Mouse (Mus musculus) myocyte (in vitro differentiated cells): Measurements from ENCODE around the gene Ldha. TPM values are rescaled to one million over a fixed set of nuclear protein-coding genes. Genes with fewer than 3 reads are reported as not detected.
A peak's percentile ranks its signal among the peaks of the same experiment; 100 is the strongest.

Experiments
- H3K27me3 ChIP-seq: one replicate; pipeline ENCODE4 v1.6.1; 2011; ENCODE audit not compliant: control insufficient read depth, insufficient read depth, insufficient read length
- H3K36me3 ChIP-seq: one replicate; pipeline ENCODE4 v1.6.1; 2011; ENCODE audit not compliant: control insufficient read depth, insufficient read depth
- H3K4me2 ChIP-seq: one replicate; pipeline ENCODE4 v1.6.1; 2011; ENCODE audit warnings: low read depth, control low read depth
- H3K4me3 ChIP-seq: one replicate; pipeline ENCODE4 v1.5.1; 2011; ENCODE audit warnings: mild to moderate bottlenecking, control low read depth, moderate library complexity
- H3K79me2 ChIP-seq: one replicate; pipeline ENCODE4 v1.6.1; 2011; ENCODE audit not compliant: control insufficient read depth, insufficient read depth
- H3ac ChIP-seq: one replicate; pipeline ENCODE4 v1.6.1; 2011; ENCODE audit not compliant: control insufficient read depth, insufficient read length
- CEBPB ChIP-seq: IDR thresholded peaks from 2 replicates; pipeline ENCODE4 v1.6.1; 2011; ENCODE audit warnings: mild to moderate bottlenecking, moderate library complexity; ENCODE audit not compliant: poor library complexity, insufficient read depth, severe bottlenecking
- E2F4 ChIP-seq: IDR thresholded peaks from one replicate; pipeline ENCODE4 v1.6.1; 2011; ENCODE audit warnings: mild to moderate bottlenecking, control low read depth, moderate library complexity; ENCODE audit not compliant: insufficient read depth
- MAX ChIP-seq: IDR thresholded peaks from one replicate; pipeline ENCODE4 v1.6.1; 2011; ENCODE audit warnings: low read depth, mild to moderate bottlenecking, control low read depth
- MYOD1 ChIP-seq, 3 experiments: IDR thresholded peaks; one replicate each; pipeline ENCODE4 v1.6.1; 2011; ENCODE audit warnings: control low read depth in 2 of 3, low read depth in 2 of 3, mild to moderate bottlenecking in 2 of 3, moderate library complexity in 1 of 3; ENCODE audit not compliant: insufficient read length in 2 of 3, control insufficient read depth in 1 of 3
- MYOG ChIP-seq, 3 experiments: IDR thresholded peaks; one replicate each; pipeline ENCODE4 v1.6.1; 2011; ENCODE audit warnings: control low read depth in 2 of 3, low read depth in 2 of 3, mild to moderate bottlenecking in 2 of 3; ENCODE audit not compliant: insufficient read length in 2 of 3, control insufficient read depth in 1 of 3, insufficient read depth in 1 of 3
- POLR2A ChIP-seq: IDR thresholded peaks from one replicate; pipeline ENCODE4 v1.6.1; 2011; ENCODE audit warnings: low read depth, mild to moderate bottlenecking, control low read depth, moderate library complexity; ENCODE audit not compliant: insufficient read length
- POLR2AphosphoS2 ChIP-seq: IDR thresholded peaks from one replicate; pipeline ENCODE4 v1.6.1; 2011; ENCODE audit warnings: low read depth, control low read depth; ENCODE audit not compliant: insufficient read length
- REST ChIP-seq: IDR thresholded peaks from one replicate; pipeline ENCODE4 v1.6.1; 2011; ENCODE audit warnings: mild to moderate bottlenecking, control low read depth, moderate library complexity; ENCODE audit not compliant: insufficient read depth, insufficient read length
- SRF ChIP-seq: IDR thresholded peaks from one replicate; pipeline ENCODE4 v1.6.1; 2011; ENCODE audit warnings: low read depth; ENCODE audit not compliant: control insufficient read depth, insufficient read length
- TCF12 ChIP-seq: IDR thresholded peaks from one replicate; pipeline ENCODE4 v1.6.1; 2011; ENCODE audit warnings: mild to moderate bottlenecking, control low read depth; ENCODE audit not compliant: poor library complexity, insufficient read depth, severe bottlenecking
- TCF3 ChIP-seq: IDR thresholded peaks from one replicate; pipeline ENCODE4 v1.6.1; 2011; ENCODE audit warnings: low read depth, control low read depth; ENCODE audit not compliant: insufficient read length
- USF1 ChIP-seq: IDR thresholded peaks from one replicate; pipeline ENCODE4 v1.6.1; 2011; ENCODE audit warnings: low read depth, mild to moderate bottlenecking, control low read depth, moderate library complexity
- polyA plus RNA-seq: library from polyadenylated mRNA; unstranded; fragments of >200 nt; fragmentation: generic; extraction: Trizol; gene quantifications from one replicate; pipeline ENCODE4 v1.2.1, GENCODE M21; 2012; ENCODE audit warnings: missing spikeins

The Ldha gene
- polyA plus RNA-seq, 1 experiment, result 1,758 TPM

DNA sequence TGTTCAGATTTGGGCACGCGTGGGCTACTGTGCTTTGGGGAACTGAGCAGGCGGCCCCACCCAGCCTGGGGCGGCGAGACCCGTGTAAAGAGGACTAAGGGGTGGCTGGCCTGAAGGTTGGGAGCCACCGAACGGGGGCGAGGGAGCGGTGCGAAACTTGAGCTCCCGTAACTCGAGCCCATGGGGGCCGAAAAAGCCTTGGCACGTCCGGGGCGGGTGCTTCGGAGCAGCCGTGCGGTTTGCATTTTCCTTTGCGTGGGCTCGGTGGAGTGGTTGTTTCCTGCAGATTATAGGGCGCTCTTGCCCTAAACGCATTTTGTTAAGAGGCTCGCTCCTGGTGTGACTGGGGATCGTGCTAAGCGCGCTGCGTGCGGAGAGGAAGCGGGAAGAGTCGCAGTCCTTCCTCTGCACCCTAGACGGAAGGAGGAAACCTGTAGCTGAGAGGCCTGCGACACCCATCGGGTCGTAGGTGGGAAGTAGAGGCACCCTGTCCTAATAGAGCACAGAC, 4.8 kb downstream of the Ldha start:
- peak overlapping the region; percentile 99 for H3K4me3 ChIP-seq
- H3K4me2 ChIP-seq, result peak overlapping the region; percentile 83
- TF ChIP-seq POLR2AphosphoS2 (peak; percentile 17), USF1 (no peak), MYOG (IDR thresholded peaks at IDR 0.05; ENCODE audit: control insufficient read depth in 1 of 3, insufficient read depth in 1 of 3, insufficient read length in 2 of 3, low read depth in 2 of 3) (peak in 1 of 3 experiments; percentile 29), SRF (no peak)
- H3K36me3 ChIP-seq, result peaks cover 24% of the 10 kb centered on the region
- no peaks in the 10 kb centered on the region for H3K27me3 ChIP-seq
- H3ac ChIP-seq, result peak overlapping the region; percentile 77
- peaks cover 38% of the 10 kb centered on the region for H3K79me2 ChIP-seq

DNA sequence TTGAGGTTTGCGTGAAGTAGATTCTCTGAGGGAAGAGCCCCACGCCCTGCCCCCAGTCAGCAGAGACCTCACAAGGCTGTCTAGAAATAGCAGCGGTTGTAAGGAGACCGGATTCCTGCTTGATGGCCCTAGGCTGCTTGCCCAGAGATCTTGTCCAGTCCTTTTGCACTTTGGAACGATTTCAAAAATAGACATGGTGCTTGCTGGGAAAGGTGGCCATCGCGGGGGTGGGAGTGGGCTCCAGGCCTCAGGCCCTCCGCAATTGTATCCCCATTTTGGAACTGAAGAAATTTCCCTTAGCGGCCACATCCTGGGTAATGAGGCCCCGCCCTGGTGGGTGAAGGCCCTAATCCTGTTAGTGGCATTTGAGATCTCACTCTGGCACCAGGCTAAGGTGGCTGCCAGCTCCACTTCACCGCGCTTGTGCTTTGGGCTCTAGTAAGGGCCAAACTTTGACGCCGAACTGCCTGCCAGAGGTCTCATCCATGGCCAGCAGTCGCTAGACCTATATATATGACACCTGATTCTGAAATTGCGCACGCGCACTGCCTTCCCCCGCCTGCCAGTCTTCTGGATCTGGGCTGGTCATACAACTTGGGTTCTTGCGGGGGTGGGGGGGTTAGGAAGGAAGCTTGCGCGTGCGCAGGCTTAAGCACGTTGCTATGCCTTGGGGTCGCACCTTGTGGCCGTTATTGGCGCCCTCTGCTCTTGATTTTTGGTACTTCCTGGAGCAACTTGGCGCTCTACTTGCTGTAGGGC, 5.4 kb downstream of the Ldha start:
- Histone ChIP-seq H3K79me2 (peaks cover 38% of the 10 kb centered on the region), H3K27me3 (no peaks in the 10 kb centered on the region), H3K36me3 (peaks cover 29% of the 10 kb centered on the region), H3K4me3 (peak overlapping the region; percentile 99), H3ac (peak overlapping the region; percentile 77), H3K4me2 (peak overlapping the region; percentile 83)
- TF ChIP-seq MYOG (IDR thresholded peaks at IDR 0.05; ENCODE audit: control insufficient read depth in 1 of 3, insufficient read depth in 1 of 3, insufficient read length in 2 of 3, low read depth in 2 of 3) (peak in 1 of 3 experiments; percentile 14), E2F4 (no peak), POLR2AphosphoS2 (peak; percentile 46), POLR2A (peak; percentile 39), TCF12 (no peak)

DNA sequence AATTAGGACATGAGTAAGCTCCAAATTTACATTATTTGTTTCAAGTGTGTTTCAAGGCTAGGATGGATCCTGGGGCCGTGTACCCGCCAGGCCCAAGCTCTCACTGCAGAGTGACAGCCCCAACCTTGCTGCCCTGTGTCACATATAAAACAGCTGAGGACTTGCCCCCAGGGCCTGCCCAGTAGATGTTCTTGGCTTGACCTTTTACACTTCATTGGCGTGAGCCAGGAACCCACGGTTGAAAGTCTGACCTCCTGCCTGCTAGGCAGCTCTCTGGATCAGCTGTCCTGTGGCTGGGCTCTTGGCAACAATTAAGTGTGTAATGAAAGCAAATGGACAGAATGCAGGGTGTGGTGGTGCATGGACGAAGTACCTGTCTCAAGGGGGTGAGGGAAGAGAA, 8.0 kb downstream of the Ldha start:
- peak overlapping the region; percentile 83 for H3K4me2 ChIP-seq
- no peak overlapping the region for H3ac ChIP-seq
- H3K4me3 ChIP-seq, result no peak overlapping the region
- peaks cover 55% of the 10 kb centered on the region for H3K36me3 ChIP-seq
- peaks cover 38% of the 10 kb centered on the region for H3K79me2 ChIP-seq
- TF ChIP-seq POLR2A (no peak), REST (no peak), E2F4 (no peak), SRF (no peak), MYOG (IDR thresholded peaks at IDR 0.05; ENCODE audit: control insufficient read depth in 1 of 3, insufficient read depth in 1 of 3, insufficient read length in 2 of 3, low read depth in 2 of 3) (no peak), MAX (no peak), MYOD1 (IDR thresholded peaks at IDR 0.05; ENCODE audit: control insufficient read depth in 1 of 3, insufficient read length in 2 of 3, low read depth in 2 of 3) (no peak), TCF12 (no peak), TCF3 (no peak), CEBPB (no peak), POLR2AphosphoS2 (no peak), USF1 (no peak)
- H3K27me3 ChIP-seq, result no peaks in the 10 kb centered on the region

DNA sequence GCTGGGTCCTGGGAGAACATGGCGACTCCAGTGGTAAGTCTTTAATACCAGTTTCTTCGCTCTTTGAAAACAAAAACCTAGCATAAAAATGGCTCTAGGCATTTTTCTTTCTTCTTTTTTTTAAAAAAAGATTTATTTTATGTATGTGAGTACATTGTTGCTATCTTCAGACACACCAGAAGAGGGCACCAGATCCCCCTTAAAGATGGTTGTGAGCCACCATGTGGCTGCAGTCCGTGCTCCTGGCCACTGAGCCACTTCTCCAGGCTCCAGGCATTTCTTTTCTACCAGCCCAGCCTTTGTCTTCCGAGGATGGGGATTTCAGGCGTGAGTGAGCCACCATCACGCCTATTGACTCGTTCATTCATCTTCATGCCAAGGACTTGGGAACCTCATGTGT, 9.8 kb downstream of the Ldha start:
- peaks cover 34% of the 10 kb centered on the region for H3K79me2 ChIP-seq
- TF ChIP-seq TCF12, result no peak
- no peak for TF ChIP-seq MAX
- TF ChIP-seq CEBPB, result no peak
- TF ChIP-seq MYOD1 (IDR thresholded peaks at IDR 0.05; ENCODE audit: control insufficient read depth in 1 of 3, insufficient read length in 2 of 3, low read depth in 2 of 3), result no peak
- TF ChIP-seq POLR2AphosphoS2, result no peak
- TF ChIP-seq SRF, result no peak
- TF ChIP-seq MYOG (IDR thresholded peaks at IDR 0.05; ENCODE audit: control insufficient read depth in 1 of 3, insufficient read depth in 1 of 3, insufficient read length in 2 of 3, low read depth in 2 of 3), result no peak
- no peak for TF ChIP-seq REST
- TF ChIP-seq POLR2A, result no peak
- no peak for TF ChIP-seq USF1
- no peak for TF ChIP-seq E2F4
- TF ChIP-seq TCF3, result no peak
- no peak overlapping the region for H3K4me3 ChIP-seq
- no peak overlapping the region for H3K4me2 ChIP-seq
- no peak overlapping the region for H3ac ChIP-seq
- H3K36me3 ChIP-seq, result peaks cover 67% of the 10 kb centered on the region
- H3K27me3 ChIP-seq, result no peaks in the 10 kb centered on the region

DNA sequence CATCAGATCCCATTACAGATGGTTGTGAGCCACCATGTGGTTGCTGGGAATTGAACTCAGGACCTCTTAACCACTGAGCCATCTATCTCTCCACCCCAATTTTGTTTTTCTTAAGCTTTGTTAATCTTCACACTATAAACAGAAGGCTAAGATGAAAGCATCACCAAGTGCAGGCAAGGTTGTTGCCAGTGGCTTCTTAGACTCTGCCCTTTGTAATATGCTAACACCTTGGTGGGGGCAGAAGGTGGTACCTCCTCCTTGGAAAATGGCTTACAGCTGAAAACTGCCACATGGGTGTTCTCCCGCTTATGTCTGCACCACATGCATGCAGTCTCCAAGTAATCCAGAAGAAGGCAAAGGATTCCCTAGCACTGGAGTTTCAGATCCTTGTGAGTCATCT, 11.4 kb downstream of the Ldha start:
- TF ChIP-seq MYOD1 (IDR thresholded peaks at IDR 0.05; ENCODE audit: control insufficient read depth in 1 of 3, insufficient read length in 2 of 3, low read depth in 2 of 3) (no peak), MYOG (IDR thresholded peaks at IDR 0.05; ENCODE audit: control insufficient read depth in 1 of 3, insufficient read depth in 1 of 3, insufficient read length in 2 of 3, low read depth in 2 of 3) (no peak), POLR2AphosphoS2 (no peak), TCF3 (no peak), E2F4 (no peak), POLR2A (no peak), REST (no peak), USF1 (no peak), SRF (no peak), CEBPB (no peak), MAX (no peak), TCF12 (no peak)
- H3K79me2 ChIP-seq, result peaks cover 18% of the 10 kb centered on the region
- H3K36me3 ChIP-seq, result peaks cover 67% of the 10 kb centered on the region
- H3K27me3 ChIP-seq, result no peaks in the 10 kb centered on the region
- no peak overlapping the region for H3ac ChIP-seq
- H3K4me3 ChIP-seq, result no peak overlapping the region
- H3K4me2 ChIP-seq, result no peak overlapping the region
